Mouse (Mus musculus): ENCODE results near the gene Diexf.

- no peak for TF ChIP-seq CTCF (IDR thresholded peaks at IDR 0.05; ENCODE audit: insufficient read depth, low read depth, low read length)
- TF ChIP-seq POLR2A (IDR thresholded peaks at IDR 0.05; ENCODE audit: insufficient read depth, low read depth, low read length), result no peak
Measured at GRCm38 (mm10) chr1:193053065-193053464, 77.0 kb downstream of the Diexf start.

Data from olfactory bulb, adult 2 months (tissue).